Mouse (Mus musculus): ENCODE results near the gene Tmod4. TPM values are rescaled to one million over a fixed set of nuclear protein-coding genes. Genes with fewer than 3 reads are reported as not detected.
"Not testable (repeated sequence)": the region's sequence is repeated elsewhere in the genome, so short reads cannot be mapped to it uniquely, and the experiment has no call there.

Tmod4 gene
- polyA plus RNA-seq, 1 experiment = 2.5 TPM

DNA sequence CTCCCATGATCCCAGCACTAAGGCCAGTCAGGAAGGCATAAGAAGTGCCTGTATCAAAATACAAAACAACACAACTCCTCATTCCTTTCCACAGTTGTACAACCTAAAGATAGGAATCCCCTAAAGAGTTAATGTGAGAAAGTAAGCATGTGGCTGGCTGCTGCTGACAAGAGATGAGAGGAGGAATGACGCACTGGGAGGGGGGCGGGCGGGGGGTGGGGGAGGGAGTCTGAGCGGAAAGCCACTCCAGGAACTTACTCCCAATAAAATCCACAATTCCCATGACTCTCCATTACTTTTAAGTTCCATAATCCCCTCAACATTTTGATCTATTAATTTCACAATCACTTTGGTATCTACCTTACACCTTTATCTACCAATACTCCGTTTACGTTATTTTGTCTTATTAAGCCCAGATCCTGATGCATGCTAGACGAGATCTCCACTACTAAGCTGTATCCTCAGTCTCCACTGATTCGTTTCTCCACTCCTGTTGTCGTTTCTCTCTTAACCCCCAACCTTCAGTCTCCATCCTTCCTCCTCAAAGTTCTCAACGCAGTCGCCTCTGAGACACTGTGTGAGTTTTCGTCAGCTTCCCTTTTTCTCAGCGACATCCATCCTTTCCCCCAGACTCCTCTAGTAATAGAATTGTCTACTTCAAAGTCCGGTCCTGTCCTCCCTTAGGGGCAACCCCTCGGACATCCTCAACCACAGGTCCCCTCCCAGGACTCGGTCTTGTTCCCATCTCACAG lies 18.5 kb upstream of the Tmod4 start:
- Histone ChIP-seq H3K79me2 (ENCODE audit: control insufficient read depth, insufficient read depth) (peaks cover 58% of the 10 kb centered on the region), H3K36me3 (ENCODE audit: control insufficient read depth, insufficient read depth) (no peaks in the 10 kb centered on the region), H3K27me3 (ENCODE audit: control insufficient read depth, insufficient read depth, insufficient read length) (no peaks in the 10 kb centered on the region), H3K4me3 (peak overlapping the region; percentile 100), H3ac (ENCODE audit: control insufficient read depth, insufficient read length) (peak overlapping the region; percentile 30), H3K4me2 (ENCODE audit: low read depth) (peak overlapping the region; percentile 99)
- TF ChIP-seq USF1 (IDR thresholded peaks at IDR 0.05; ENCODE audit: low read depth) (peak; percentile 15), MYOG (IDR thresholded peaks at IDR 0.05; ENCODE audit: control insufficient read depth in 1 of 3, insufficient read depth in 1 of 3, insufficient read length in 2 of 3, low read depth in 2 of 3) (no peak)

DNA sequence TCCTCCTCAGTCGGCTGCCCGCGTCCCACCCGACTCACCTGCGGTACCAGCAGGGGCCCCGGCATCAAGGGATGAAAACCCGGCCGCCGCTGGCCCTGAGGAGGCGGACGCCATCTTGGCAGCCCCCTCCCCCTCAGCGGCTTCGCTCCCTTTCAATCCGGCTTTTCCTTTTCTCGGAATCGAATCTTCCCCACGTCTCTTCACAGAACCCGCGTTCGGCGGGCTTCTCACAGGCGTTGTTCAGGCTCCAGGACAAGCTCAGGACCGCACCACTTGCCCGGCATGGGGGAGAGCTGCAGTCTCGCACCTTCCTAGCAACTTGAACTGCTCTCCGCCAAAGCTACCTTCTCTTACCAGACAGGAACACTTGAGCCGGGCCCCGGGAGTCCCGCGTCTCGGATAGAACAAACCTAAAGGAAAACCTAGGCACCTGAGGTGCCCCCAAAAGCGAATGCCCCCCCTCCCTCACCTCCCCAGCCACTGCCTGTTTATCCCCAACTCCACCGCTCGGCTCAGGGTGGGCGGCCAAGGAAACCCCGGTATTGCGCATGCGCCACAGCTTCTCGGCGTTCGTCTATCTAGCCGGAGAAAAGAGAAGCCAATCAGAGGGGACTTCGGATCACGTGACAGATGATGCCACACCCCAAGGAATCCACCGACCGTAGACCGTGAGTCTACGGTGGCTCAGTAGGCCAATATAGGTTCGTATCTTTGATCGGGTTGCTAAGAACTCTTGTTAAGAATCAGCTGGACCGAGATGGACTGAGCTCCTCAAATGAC lies 17.7 kb upstream of the Tmod4 start, which contains the start of gene Pip5k1a:
Pip5k1a (minus strand) TSS at position 593 of the 780 bp plus-strand sequence.
- TF ChIP-seq CEBPB (IDR thresholded peaks at IDR 0.05; ENCODE audit: insufficient read depth, poor library complexity, severe bottlenecking) (no peak), E2F4 (IDR thresholded peaks at IDR 0.05; ENCODE audit: insufficient read depth) (no peak), MYOD1 (IDR thresholded peaks at IDR 0.05; ENCODE audit: control insufficient read depth in 1 of 3, insufficient read length in 2 of 3, low read depth in 2 of 3) (no peak), MYOG (IDR thresholded peaks at IDR 0.05; ENCODE audit: control insufficient read depth in 1 of 3, insufficient read depth in 1 of 3, insufficient read length in 2 of 3, low read depth in 2 of 3) (no peak), TCF12 (IDR thresholded peaks at IDR 0.05; ENCODE audit: insufficient read depth, poor library complexity, severe bottlenecking) (no peak), REST (IDR thresholded peaks at IDR 0.05; ENCODE audit: insufficient read depth, insufficient read length) (no peak), USF1 (IDR thresholded peaks at IDR 0.05; ENCODE audit: low read depth) (peak; percentile 99), POLR2A (IDR thresholded peaks at IDR 0.05; ENCODE audit: insufficient read length, low read depth) (peak; percentile 61), TCF3 (IDR thresholded peaks at IDR 0.05; ENCODE audit: insufficient read length, low read depth) (no peak), MAX (IDR thresholded peaks at IDR 0.05; ENCODE audit: low read depth) (no peak), SRF (IDR thresholded peaks at IDR 0.05; ENCODE audit: control insufficient read depth, insufficient read length, low read depth) (no peak), POLR2AphosphoS2 (IDR thresholded peaks at IDR 0.05; ENCODE audit: insufficient read length, low read depth) (peak; percentile 68)
- H3K36me3 ChIP-seq (ENCODE audit: control insufficient read depth, insufficient read depth) = no peaks in the 10 kb centered on the region
- H3ac ChIP-seq (ENCODE audit: control insufficient read depth, insufficient read length) = peak within 1 kb of the TSS; percentile 30
- H3K27me3 ChIP-seq (ENCODE audit: control insufficient read depth, insufficient read depth, insufficient read length) = no peaks in the 10 kb centered on the region
- H3K4me3 ChIP-seq = peak within 1 kb of the TSS; percentile 100
- peaks cover 50% of the 10 kb centered on the region for H3K79me2 ChIP-seq (ENCODE audit: control insufficient read depth, insufficient read depth)
- H3K4me2 ChIP-seq (ENCODE audit: low read depth) = peak within 1 kb of the TSS; percentile 99

DNA sequence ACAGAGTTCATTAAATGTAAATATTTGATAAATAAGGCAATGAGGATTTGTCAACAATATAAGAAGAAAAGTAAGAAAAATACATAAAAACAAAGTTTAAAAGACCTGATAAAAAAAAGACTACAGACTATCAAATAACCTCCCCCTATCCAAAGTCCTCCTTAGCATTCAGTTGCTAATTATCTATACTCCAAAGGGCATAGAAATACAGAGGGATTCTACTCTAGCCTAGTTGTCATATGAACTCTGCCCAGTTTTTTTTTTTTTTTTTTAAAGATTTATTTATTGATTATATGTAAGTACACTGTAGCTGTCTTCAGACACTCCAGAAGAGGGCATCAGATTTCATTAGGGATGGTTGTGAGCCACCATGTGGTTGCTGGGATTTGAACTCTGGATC lies 17.0 kb upstream of the Tmod4 start:
- H3K36me3 ChIP-seq (ENCODE audit: control insufficient read depth, insufficient read depth); H3K27me3 ChIP-seq (ENCODE audit: control insufficient read depth, insufficient read depth, insufficient read length); H3ac ChIP-seq (ENCODE audit: control insufficient read depth, insufficient read length): not testable (repeated sequence)
- Histone ChIP-seq H3K79me2 (ENCODE audit: control insufficient read depth, insufficient read depth) (peaks cover 50% of the 10 kb centered on the region), H3K4me2 (ENCODE audit: low read depth) (peak overlapping the region; percentile 83), H3K4me3 (peak overlapping the region; percentile 100)

DNA sequence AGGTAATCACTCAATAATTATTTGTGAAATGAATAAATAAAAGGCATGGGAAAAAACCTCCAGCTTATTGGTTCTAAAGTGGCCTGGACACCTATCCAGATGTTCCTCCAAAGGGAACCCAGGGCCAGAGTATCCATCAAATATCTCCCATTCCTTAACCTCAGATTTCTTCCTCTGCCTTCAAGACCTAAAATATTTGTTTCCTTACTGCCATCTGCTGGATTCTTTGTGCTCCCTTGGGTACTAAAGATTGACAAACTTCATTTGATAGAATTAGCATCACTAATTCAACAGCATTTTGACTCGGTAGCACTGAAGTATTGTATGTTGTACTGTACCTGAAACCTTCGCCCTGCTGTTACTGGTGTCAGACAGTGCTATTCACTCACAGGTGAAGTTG lies 16.4 kb upstream of the Tmod4 start:
- Histone ChIP-seq H3ac (ENCODE audit: control insufficient read depth, insufficient read length) (no peak overlapping the region), H3K36me3 (ENCODE audit: control insufficient read depth, insufficient read depth) (no peaks in the 10 kb centered on the region), H3K27me3 (ENCODE audit: control insufficient read depth, insufficient read depth, insufficient read length) (no peaks in the 10 kb centered on the region), H3K4me3 (no peak overlapping the region), H3K4me2 (ENCODE audit: low read depth) (no peak overlapping the region), H3K79me2 (ENCODE audit: control insufficient read depth, insufficient read depth) (peaks cover 51% of the 10 kb centered on the region)
- TF ChIP-seq POLR2A (IDR thresholded peaks at IDR 0.05; ENCODE audit: insufficient read length, low read depth) (no peak), REST (IDR thresholded peaks at IDR 0.05; ENCODE audit: insufficient read depth, insufficient read length) (no peak), POLR2AphosphoS2 (IDR thresholded peaks at IDR 0.05; ENCODE audit: insufficient read length, low read depth) (no peak), MYOG (IDR thresholded peaks at IDR 0.05; ENCODE audit: control insufficient read depth in 1 of 3, insufficient read depth in 1 of 3, insufficient read length in 2 of 3, low read depth in 2 of 3) (no peak), CEBPB (IDR thresholded peaks at IDR 0.05; ENCODE audit: insufficient read depth, poor library complexity, severe bottlenecking) (no peak), MAX (IDR thresholded peaks at IDR 0.05; ENCODE audit: low read depth) (no peak), MYOD1 (IDR thresholded peaks at IDR 0.05; ENCODE audit: control insufficient read depth in 1 of 3, insufficient read length in 2 of 3, low read depth in 2 of 3) (no peak), TCF3 (IDR thresholded peaks at IDR 0.05; ENCODE audit: insufficient read length, low read depth) (no peak), USF1 (IDR thresholded peaks at IDR 0.05; ENCODE audit: low read depth) (no peak), E2F4 (IDR thresholded peaks at IDR 0.05; ENCODE audit: insufficient read depth) (no peak), TCF12 (IDR thresholded peaks at IDR 0.05; ENCODE audit: insufficient read depth, poor library complexity, severe bottlenecking) (no peak), SRF (IDR thresholded peaks at IDR 0.05; ENCODE audit: control insufficient read depth, insufficient read length, low read depth) (no peak)

Data from myocyte (in vitro differentiated cells).